Mouse (Mus musculus) olfactory bulb, adult 2 months (tissue): ENCODE data around the gene Pigk.

ENCODE experiments used
- CTCF ChIP-seq: fragments of 200-500 bp; IDR thresholded peaks from 2 replicates; pipeline ENCODE4 v1.5.1; 2012; ENCODE audit warnings: low read depth, mild to moderate bottlenecking, low read length, moderate library complexity; ENCODE audit not compliant: insufficient read depth
- POLR2A ChIP-seq: fragments of 200-500 bp; IDR thresholded peaks from 2 replicates; pipeline ENCODE4 v1.6.1; 2012; ENCODE audit warnings: mild to moderate bottlenecking, low read depth, low read length, moderate library complexity; ENCODE audit not compliant: insufficient read depth

DNA sequence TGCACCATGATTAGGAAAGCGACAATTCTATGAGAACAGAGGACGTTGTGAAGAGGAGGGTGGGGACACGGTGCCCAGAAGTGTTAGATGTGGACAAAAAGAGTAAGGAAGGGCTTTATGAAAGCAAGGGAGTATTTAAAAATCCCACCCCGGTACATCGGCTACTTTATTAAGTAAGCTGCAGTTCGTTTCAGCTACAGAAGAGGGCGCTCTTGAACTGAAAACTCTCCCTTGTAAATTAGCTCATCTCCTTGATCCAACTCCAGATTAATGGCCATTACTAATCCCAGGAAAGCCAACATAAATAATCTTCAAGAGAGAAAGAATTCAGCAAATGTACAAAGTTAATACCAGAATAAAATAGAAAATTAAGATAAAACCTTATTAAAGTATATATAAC, 47.2 kb downstream of the Pigk start:
- TF ChIP-seq CTCF (no peak), POLR2A (no peak)
